Mouse (Mus musculus) T-cell, adult 2 months (primary cell): Measurements from ENCODE around the gene Gm21310.
"Not testable (repeated sequence)": the region's sequence is repeated elsewhere in the genome, so short reads cannot be mapped to it uniquely, and the experiment has no call there.

Experiments used
- DNase-seq: peaks from one replicate; pipeline ENCODE4 v3.0.0; 2022; ENCODE audit warnings: low spot score

The Gm21310 gene

DNA sequence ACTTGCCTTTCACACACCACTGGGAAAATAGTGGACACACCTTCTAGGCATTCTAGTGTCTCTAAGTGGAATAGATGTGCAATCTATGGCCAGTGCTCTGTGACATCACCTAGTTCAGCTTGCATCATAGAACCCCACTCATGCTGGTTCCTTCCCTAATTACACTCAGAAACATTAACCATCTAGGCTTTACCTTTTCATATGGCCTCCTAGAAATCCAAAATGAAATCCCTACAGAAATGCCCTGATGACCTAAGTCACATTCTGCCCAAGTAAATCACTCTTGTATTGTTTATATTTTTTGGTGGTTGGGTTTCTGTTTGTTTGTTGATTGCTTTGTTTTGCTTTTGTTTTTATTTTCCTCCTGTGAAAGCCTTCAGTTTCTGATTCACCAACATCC lies at the start of gene Gm21310:
Gene Gm21310, minus strand, starts transcription at position 101 of the 400 bp plus-strand sequence.
- not testable (repeated sequence) for DNase-seq
